Mouse (Mus musculus) bone marrow, adult 2 months (tissue): ENCODE results near the gene Ttc38.

Source experiments
- CTCF ChIP-seq: fragments of 200-500 bp; IDR thresholded peaks from 2 replicates; pipeline ENCODE4 v1.5.1; 2011; ENCODE audit warnings: low read length, control low read depth; ENCODE audit not compliant: control insufficient read depth, insufficient read depth
- POLR2A ChIP-seq: fragments of 200-500 bp; IDR thresholded peaks from 2 replicates; pipeline ENCODE4 v1.6.1; 2011; ENCODE audit warnings: low read depth, mild to moderate bottlenecking, control low read depth, low read length, borderline replicate concordance; ENCODE audit not compliant: control insufficient read depth

GRCm38 (mm10) chr15:85893871-85894270, 61.8 kb downstream of the Ttc38 start:
- TF ChIP-seq POLR2A (no peak), CTCF (no peak)
